Mouse (Mus musculus): ENCODE measurements around the gene Pmepa1.

The Pmepa1 gene

GRCm38 (mm10) chr2:173275343-173276201 is 761 bp downstream of the Pmepa1 start:
- peak; percentile 67 for DNase-seq (ENCODE audit: low spot score)

GRCm38 (mm10) chr2:173274428-173275342 is 1.6 kb downstream of the Pmepa1 start:
- DNase-seq (ENCODE audit: low spot score), result no peak

- no peak for DNase-seq (ENCODE audit: low spot score)
These were observed 2.4 kb downstream of the Pmepa1 start for GRCm38 (mm10) chr2:173273885-173274284.

GRCm38 (mm10) chr2:173272354-173272900 is 3.9 kb downstream of the Pmepa1 start:
- no peak for DNase-seq (ENCODE audit: low spot score)

GRCm38 (mm10) chr2:173271541-173271940 is 4.8 kb downstream of the Pmepa1 start:
- no peak for DNase-seq (ENCODE audit: low spot score)

- no peak for DNase-seq (ENCODE audit: low spot score)
These were observed 5.6 kb downstream of the Pmepa1 start for GRCm38 (mm10) chr2:173270601-173271248.

GRCm38 (mm10) chr2:173270196-173270595 is 6.1 kb downstream of the Pmepa1 start:
- DNase-seq (ENCODE audit: low spot score), result no peak

- no peak for DNase-seq (ENCODE audit: low spot score)
These were observed 8.8 kb downstream of the Pmepa1 start for GRCm38 (mm10) chr2:173267562-173267961.

- DNase-seq (ENCODE audit: low spot score), result no peak
These were observed 9.8 kb downstream of the Pmepa1 start for GRCm38 (mm10) chr2:173266349-173267112.

GRCm38 (mm10) chr2:173265468-173266265 is 10.7 kb downstream of the Pmepa1 start:
- DNase-seq (ENCODE audit: low spot score), result no peak

GRCm38 (mm10) chr2:173264467-173265128 is 11.7 kb downstream of the Pmepa1 start:
- peak; percentile 71 for DNase-seq (ENCODE audit: low spot score)

GRCm38 (mm10) chr2:173263636-173264330 is 12.6 kb downstream of the Pmepa1 start:
- DNase-seq (ENCODE audit: low spot score), result no peak

GRCm38 (mm10) chr2:173261497-173261896 is 14.8 kb downstream of the Pmepa1 start:
- DNase-seq (ENCODE audit: low spot score), result no peak

- peak; percentile 25 for DNase-seq (ENCODE audit: low spot score)
These were observed 17.8 kb downstream of the Pmepa1 start for GRCm38 (mm10) chr2:173258459-173259091.

- DNase-seq (ENCODE audit: low spot score), result no peak
These were observed 18.7 kb downstream of the Pmepa1 start for GRCm38 (mm10) chr2:173257610-173258009.

- no peak for DNase-seq (ENCODE audit: low spot score)
These were observed 19.8 kb downstream of the Pmepa1 start for GRCm38 (mm10) chr2:173256552-173256949.

GRCm38 (mm10) chr2:173255810-173256551 is 20.4 kb downstream of the Pmepa1 start:
- DNase-seq (ENCODE audit: low spot score), result no peak

Measured in embryo, embryonic 10.5 days (tissue).